Mouse (Mus musculus): ENCODE measurements around the gene Slc31a1. TPM values are rescaled to one million over a fixed set of nuclear protein-coding genes. Genes with fewer than 3 reads are reported as not detected.

Gene Slc31a1
- polyA plus RNA-seq (2015; fragmentation: Nextera tagmentation; extraction: Ambion mirVana), result 133 and 150 TPM in 2 replicates

DNA sequence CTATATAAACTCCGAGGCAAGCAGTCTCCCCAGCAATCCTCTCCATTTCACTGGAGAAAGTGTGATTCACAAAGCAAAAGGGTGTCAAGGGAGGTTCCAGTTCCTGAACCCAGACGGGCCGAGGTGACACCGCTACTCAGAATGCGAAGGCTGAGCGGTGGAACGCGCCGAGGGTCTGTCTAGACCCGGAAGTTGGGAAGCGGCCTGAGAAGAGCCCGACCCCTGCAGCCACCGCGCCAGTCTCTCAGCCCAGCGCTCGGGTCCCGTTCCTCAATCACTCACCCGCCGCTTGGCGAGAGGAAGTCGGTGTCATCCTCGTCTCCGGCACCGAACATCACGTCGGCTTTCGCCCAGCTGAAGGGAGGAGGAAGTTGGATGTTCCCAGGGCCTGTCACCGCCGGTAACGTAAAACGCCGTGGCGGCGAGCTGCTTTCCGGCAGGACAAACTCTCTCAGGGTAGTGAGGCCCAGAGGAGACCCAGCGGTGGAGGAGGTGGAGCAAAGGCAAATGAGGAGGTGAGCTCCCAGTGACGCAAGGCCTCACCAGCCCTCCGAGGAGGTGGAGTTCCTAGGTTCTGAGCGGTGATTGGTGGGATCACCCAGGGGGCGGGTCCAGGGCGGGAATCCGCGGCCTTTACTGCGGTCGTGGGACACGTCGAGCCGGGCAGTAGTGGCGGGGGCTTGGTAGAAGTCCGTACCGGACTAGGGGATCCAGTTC lies at the start of gene Slc31a1, which contains the start of gene Fkbp15:
Gene Slc31a1, plus strand, starts transcription at position 640 of the 717 bp plus-strand sequence.
Gene Fkbp15, minus strand, starts transcription at position 461 of the 717 bp plus-strand sequence.
- Histone ChIP-seq H3K4me1 (replicated peaks; ENCODE audit: control insufficient read depth, insufficient read depth, low read length) (peaks cover 7% of the 10 kb centered on the region; the same call in 1 of the 2 replicates), H3K36me3 (ENCODE audit: control insufficient read depth, insufficient read depth) (peaks cover 9% of the 10 kb centered on the region; the same call in 1 of the 2 replicates), H3K27me3 (replicated peaks; ENCODE audit: control insufficient read depth, insufficient read depth, low read length) (no peaks in the 10 kb centered on the region), H3K4me2 (replicated peaks; ENCODE audit: low read depth) (peak within 1 kb of the TSS; percentile 75), H3K9me3 (ENCODE audit: control insufficient read depth) (no peaks in the 10 kb centered on the region), H3K9ac (ENCODE audit: low read depth, low read length) (peak within 1 kb of the TSS; percentile 86), H3K27ac (ENCODE audit: low read depth, low read length) (peak within 1 kb of the TSS; percentile 87), H3K4me3 (ENCODE audit: low read depth, low read length) (peak within 1 kb of the TSS; percentile 83)
- TF ChIP-seq CTCF (IDR thresholded peaks at IDR 0.05; ENCODE audit: low read depth), result no peak
- under 1% methylated on average over 51 of the region's 51 CpGs for WGBS
- peak; percentile 100 for ATAC-seq

DNA sequence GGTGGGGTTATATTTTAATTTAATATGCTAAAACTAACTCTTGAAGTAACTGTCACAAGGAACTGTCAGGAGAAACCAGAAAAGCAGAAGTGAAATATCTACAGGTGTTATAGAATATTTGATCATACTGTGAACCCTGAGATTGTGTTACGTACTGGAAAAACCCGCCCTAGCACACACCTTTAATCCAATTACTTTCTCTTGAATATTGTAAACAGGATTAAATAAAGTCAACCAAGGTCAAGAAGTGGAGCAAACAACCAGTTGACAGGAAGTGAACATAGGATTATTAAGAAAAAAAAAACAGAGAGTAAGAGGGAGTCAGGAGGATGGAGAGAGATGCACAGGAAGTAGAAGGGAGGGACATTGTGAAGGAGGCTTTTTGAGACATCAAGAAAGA lies 47.7 kb upstream of the Slc31a1 start:
- no peak for ATAC-seq
- no peak for TF ChIP-seq CTCF (IDR thresholded peaks at IDR 0.05; ENCODE audit: low read depth)
- H3K4me2 ChIP-seq (replicated peaks; ENCODE audit: low read depth), result no peak overlapping the region
- no peaks in the 10 kb centered on the region for H3K27me3 ChIP-seq (replicated peaks; ENCODE audit: control insufficient read depth, insufficient read depth, low read length)
- no peak overlapping the region for H3K4me3 ChIP-seq (ENCODE audit: low read depth, low read length)
- H3K27ac ChIP-seq (ENCODE audit: low read depth, low read length), result no peak overlapping the region
- no peaks in the 10 kb centered on the region for H3K9me3 ChIP-seq (ENCODE audit: control insufficient read depth)
- H3K9ac ChIP-seq (ENCODE audit: low read depth, low read length), result no peak overlapping the region
- H3K36me3 ChIP-seq (ENCODE audit: control insufficient read depth, insufficient read depth), result peaks cover 57% of the 10 kb centered on the region
- 95% methylated on average over 2 of the region's 2 CpGs for WGBS
- no peaks in the 10 kb centered on the region for H3K4me1 ChIP-seq (replicated peaks; ENCODE audit: control insufficient read depth, insufficient read depth, low read length)

DNA sequence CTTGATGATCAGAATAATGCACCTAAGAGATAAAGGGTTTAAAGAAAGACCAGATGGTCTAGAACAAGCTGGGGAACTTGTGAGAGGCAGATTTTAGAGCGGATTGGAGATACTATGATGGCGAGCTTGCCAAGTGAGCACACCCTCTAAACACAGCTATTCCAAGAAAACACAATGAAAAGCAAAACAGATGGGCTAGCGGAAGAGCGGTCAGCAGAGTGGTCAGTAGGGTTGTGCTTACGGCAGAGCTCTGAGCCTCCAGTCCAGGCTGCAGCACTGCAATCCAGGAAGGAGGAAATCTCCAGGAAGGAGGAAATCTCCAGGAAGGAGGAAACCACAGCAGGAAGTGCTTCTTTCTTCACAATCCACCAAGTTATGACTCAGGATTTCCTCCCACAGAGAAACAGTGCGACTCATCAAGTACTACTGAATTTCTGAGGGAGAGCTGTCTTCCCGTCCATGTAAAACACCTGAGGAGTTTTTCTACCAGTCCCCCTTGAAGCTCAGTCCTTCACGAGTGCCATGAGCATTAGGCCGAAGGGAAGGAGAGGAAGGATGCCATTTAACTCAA lies 46.8 kb upstream of the Slc31a1 start:
- Histone ChIP-seq H3K36me3 (ENCODE audit: control insufficient read depth, insufficient read depth) (peaks cover 60% of the 10 kb centered on the region), H3K9me3 (ENCODE audit: control insufficient read depth) (no peaks in the 10 kb centered on the region), H3K4me1 (replicated peaks; ENCODE audit: control insufficient read depth, insufficient read depth, low read length) (no peaks in the 10 kb centered on the region), H3K4me2 (replicated peaks; ENCODE audit: low read depth) (no peak overlapping the region), H3K4me3 (ENCODE audit: low read depth, low read length) (no peak overlapping the region), H3K27ac (ENCODE audit: low read depth, low read length) (no peak overlapping the region), H3K9ac (ENCODE audit: low read depth, low read length) (no peak overlapping the region), H3K27me3 (replicated peaks; ENCODE audit: control insufficient read depth, insufficient read depth, low read length) (no peaks in the 10 kb centered on the region)
- 86% methylated on average over 9 of the region's 9 CpGs for WGBS
- ATAC-seq, result no peak
- TF ChIP-seq CTCF (IDR thresholded peaks at IDR 0.05; ENCODE audit: low read depth), result no peak

DNA sequence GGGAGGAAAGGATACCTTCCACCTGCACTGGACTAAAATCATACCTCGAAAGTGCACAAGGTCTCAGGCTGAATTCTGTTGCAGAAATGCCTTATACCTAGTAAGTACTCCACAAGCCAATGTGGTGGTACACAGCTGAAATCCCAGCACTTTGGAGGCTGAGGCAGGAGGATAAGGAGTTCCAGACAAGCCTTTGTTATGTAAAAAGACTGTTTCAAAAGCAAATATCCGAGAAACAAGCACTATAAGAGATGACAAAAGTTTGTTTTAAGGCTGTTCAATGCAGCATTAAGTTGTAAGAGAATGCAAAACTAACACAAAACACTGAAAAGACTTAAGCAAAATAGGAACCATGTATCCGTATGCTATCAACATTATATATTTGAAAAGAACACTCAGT lies 46.0 kb upstream of the Slc31a1 start:
- Histone ChIP-seq H3K27ac (ENCODE audit: low read depth, low read length) (no peak overlapping the region), H3K4me2 (replicated peaks; ENCODE audit: low read depth) (no peak overlapping the region), H3K9me3 (ENCODE audit: control insufficient read depth) (no peaks in the 10 kb centered on the region), H3K9ac (ENCODE audit: low read depth, low read length) (no peak overlapping the region), H3K27me3 (replicated peaks; ENCODE audit: control insufficient read depth, insufficient read depth, low read length) (no peaks in the 10 kb centered on the region), H3K4me1 (replicated peaks; ENCODE audit: control insufficient read depth, insufficient read depth, low read length) (no peaks in the 10 kb centered on the region), H3K4me3 (ENCODE audit: low read depth, low read length) (no peak overlapping the region), H3K36me3 (ENCODE audit: control insufficient read depth, insufficient read depth) (peaks cover 68% of the 10 kb centered on the region)
- WGBS, result 92% methylated on average over 3 of the region's 3 CpGs
- no peak for ATAC-seq
- no peak for TF ChIP-seq CTCF (IDR thresholded peaks at IDR 0.05; ENCODE audit: low read depth)

DNA sequence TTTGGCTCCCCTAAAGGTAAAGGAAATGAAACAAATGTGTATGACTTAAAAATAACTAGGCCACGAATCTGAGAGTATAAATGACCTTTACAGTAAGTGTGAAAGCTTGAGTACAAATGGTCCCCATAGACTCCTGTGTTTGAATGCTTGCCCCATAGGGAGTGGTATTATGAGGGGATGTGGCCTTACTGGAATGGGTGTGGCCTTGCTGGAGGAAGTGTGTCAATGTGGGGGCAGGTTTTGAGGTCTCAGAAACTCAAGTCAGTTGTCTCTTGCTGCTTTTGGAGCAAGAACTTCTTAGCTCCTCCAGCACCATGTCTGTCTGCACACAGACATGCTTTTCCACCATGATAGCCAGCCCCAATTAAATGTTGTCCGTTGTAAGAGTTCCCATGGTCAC lies 44.1 kb upstream of the Slc31a1 start:
- H3K27ac ChIP-seq (ENCODE audit: low read depth, low read length), result no peak overlapping the region
- TF ChIP-seq CTCF (IDR thresholded peaks at IDR 0.05; ENCODE audit: low read depth), result no peak
- H3K4me1 ChIP-seq (replicated peaks; ENCODE audit: control insufficient read depth, insufficient read depth, low read length), result no peaks in the 10 kb centered on the region
- 81% methylated on average over 2 of the region's 2 CpGs for WGBS
- ATAC-seq, result no peak
- no peak overlapping the region for H3K4me3 ChIP-seq (ENCODE audit: low read depth, low read length)
- H3K9ac ChIP-seq (ENCODE audit: low read depth, low read length), result no peak overlapping the region
- no peak overlapping the region for H3K4me2 ChIP-seq (replicated peaks; ENCODE audit: low read depth)
- peaks cover 79% of the 10 kb centered on the region for H3K36me3 ChIP-seq (ENCODE audit: control insufficient read depth, insufficient read depth)
- no peaks in the 10 kb centered on the region for H3K9me3 ChIP-seq (ENCODE audit: control insufficient read depth)
- H3K27me3 ChIP-seq (replicated peaks; ENCODE audit: control insufficient read depth, insufficient read depth, low read length), result no peaks in the 10 kb centered on the region

DNA sequence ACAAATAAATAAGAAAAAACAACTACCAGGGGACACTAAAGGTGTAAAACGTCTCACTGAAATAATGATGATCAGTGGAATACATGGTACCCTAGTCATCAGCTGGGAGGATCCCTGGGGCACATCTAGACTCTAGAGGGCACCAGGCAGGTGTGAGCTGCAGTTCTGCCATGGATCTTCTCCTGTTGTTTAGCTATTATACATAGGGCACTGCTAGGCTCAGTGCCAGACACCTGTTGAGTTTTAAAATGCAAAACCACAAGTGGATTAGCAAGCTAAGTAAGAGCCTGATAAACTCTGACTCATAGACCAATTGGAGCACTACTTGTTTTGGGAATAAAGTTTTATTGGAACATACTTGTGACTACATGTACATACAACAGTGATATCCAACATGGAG lies 42.2 kb upstream of the Slc31a1 start:
- no peak overlapping the region for H3K27ac ChIP-seq (ENCODE audit: low read depth, low read length)
- no peak overlapping the region for H3K4me3 ChIP-seq (ENCODE audit: low read depth, low read length)
- no peak overlapping the region for H3K9ac ChIP-seq (ENCODE audit: low read depth, low read length)
- 68% methylated on average over 1 of the region's 1 CpGs for WGBS
- H3K27me3 ChIP-seq (replicated peaks; ENCODE audit: control insufficient read depth, insufficient read depth, low read length), result no peaks in the 10 kb centered on the region
- no peak for ATAC-seq
- no peaks in the 10 kb centered on the region for H3K4me1 ChIP-seq (replicated peaks; ENCODE audit: control insufficient read depth, insufficient read depth, low read length)
- H3K4me2 ChIP-seq (replicated peaks; ENCODE audit: low read depth), result no peak overlapping the region
- H3K36me3 ChIP-seq (ENCODE audit: control insufficient read depth, insufficient read depth), result peaks cover 80% of the 10 kb centered on the region
- H3K9me3 ChIP-seq (ENCODE audit: control insufficient read depth), result no peaks in the 10 kb centered on the region
- no peak for TF ChIP-seq CTCF (IDR thresholded peaks at IDR 0.05; ENCODE audit: low read depth)
